Mouse (Mus musculus): ENCODE measurements around the gene Ica1. TPM values are rescaled to one million over a fixed set of nuclear protein-coding genes. Genes with fewer than 3 reads are reported as not detected.

The Ica1 gene
- 18.4 and 20.1 TPM in 2 replicates for polyA plus RNA-seq (2016; fragmentation: Nextera tagmentation; extraction: Ambion mirVana)

- Histone ChIP-seq H3K4me3 (peak within 1 kb of the TSS; percentile 81), H3K9me3 (no peaks in the 10 kb centered on the region), H3K4me2 (replicated peaks) (peak within 1 kb of the TSS; percentile 78), H3K27ac (replicated peaks) (0 out of 2 replicates have a peak within 1 kb of the TSS, but pooled peaks have one; percentile 35), H3K27me3 (peaks cover 8% of the 10 kb centered on the region; the same call in 1 of the 2 replicates), H3K9ac (replicated peaks) (peak within 1 kb of the TSS; percentile 77), H3K4me1 (peaks cover 7% of the 10 kb centered on the region), H3K36me3 (no peaks in the 10 kb centered on the region)
- 1% methylated on average over 14 of the region's 16 CpGs for WGBS
- no peak for ATAC-seq (ENCODE audit: low FRiP score, low read depth)
Observed at GRCm38 (mm10) chr6:8778296-8778649, at the start of gene Ica1. Gene Ica1, minus strand, starts transcription at chr6:8778488.

GRCm38 (mm10) chr6:8819866-8820265, 41.6 kb upstream of the Ica1 start:
- Histone ChIP-seq H3K36me3 (no peaks in the 10 kb centered on the region), H3K27ac (replicated peaks) (no peak overlapping the region), H3K27me3 (no peaks in the 10 kb centered on the region), H3K4me2 (replicated peaks) (no peak overlapping the region), H3K9me3 (no peaks in the 10 kb centered on the region), H3K9ac (replicated peaks) (no peak overlapping the region), H3K4me3 (no peak overlapping the region), H3K4me1 (no peaks in the 10 kb centered on the region)
- ATAC-seq (ENCODE audit: low FRiP score, low read depth) = no peak
- WGBS = 79% methylated on average over 2 of the region's 2 CpGs

GRCm38 (mm10) chr6:8814332-8815002, 36.2 kb upstream of the Ica1 start:
- ATAC-seq (ENCODE audit: low FRiP score, low read depth) = no peak
- H3K27me3 ChIP-seq = no peaks in the 10 kb centered on the region
- no peak overlapping the region for H3K27ac ChIP-seq (replicated peaks)
- H3K4me1 ChIP-seq = no peaks in the 10 kb centered on the region
- no peak overlapping the region for H3K4me2 ChIP-seq (replicated peaks)
- H3K4me3 ChIP-seq = no peak overlapping the region
- no peaks in the 10 kb centered on the region for H3K9me3 ChIP-seq
- 84% methylated on average over 6 of the region's 6 CpGs for WGBS
- H3K9ac ChIP-seq (replicated peaks) = no peak overlapping the region
- no peaks in the 10 kb centered on the region for H3K36me3 ChIP-seq

- H3K27me3 ChIP-seq = no peaks in the 10 kb centered on the region
Observed at GRCm38 (mm10) chr6:8802561-8803150, 24.4 kb upstream of the Ica1 start.

GRCm38 (mm10) chr6:8792385-8792784, 14.1 kb upstream of the Ica1 start:
- no peak overlapping the region for H3K4me2 ChIP-seq (replicated peaks)
- no peaks in the 10 kb centered on the region for H3K27me3 ChIP-seq
- H3K36me3 ChIP-seq = no peaks in the 10 kb centered on the region
- H3K9me3 ChIP-seq = no peaks in the 10 kb centered on the region
- no peaks in the 10 kb centered on the region for H3K4me1 ChIP-seq
- WGBS = 93% methylated on average over 5 of the region's 5 CpGs
- H3K27ac ChIP-seq (replicated peaks) = no peak overlapping the region
- no peak for ATAC-seq (ENCODE audit: low FRiP score, low read depth)
- H3K4me3 ChIP-seq = no peak overlapping the region
- H3K9ac ChIP-seq (replicated peaks) = no peak overlapping the region

More at GRCm38 (mm10) chr6:8802561-8803150, 24.4 kb upstream of the Ica1 start:
- H3K4me1 ChIP-seq = no peaks in the 10 kb centered on the region
- 86% methylated on average over 3 of the region's 3 CpGs for WGBS
- no peak overlapping the region for H3K4me3 ChIP-seq
- no peak overlapping the region for H3K4me2 ChIP-seq (replicated peaks)
- H3K36me3 ChIP-seq = no peaks in the 10 kb centered on the region
- no peaks in the 10 kb centered on the region for H3K9me3 ChIP-seq
- H3K27ac ChIP-seq (replicated peaks) = no peak overlapping the region
- no peak for ATAC-seq (ENCODE audit: low FRiP score, low read depth)
- no peak overlapping the region for H3K9ac ChIP-seq (replicated peaks)

GRCm38 (mm10) chr6:8791781-8792180, 13.5 kb upstream of the Ica1 start:
- 80% methylated on average over 3 of the region's 3 CpGs for WGBS
- Histone ChIP-seq H3K4me2 (replicated peaks) (no peak overlapping the region), H3K4me3 (no peak overlapping the region), H3K9ac (replicated peaks) (no peak overlapping the region), H3K27ac (replicated peaks) (no peak overlapping the region), H3K27me3 (no peaks in the 10 kb centered on the region), H3K9me3 (no peaks in the 10 kb centered on the region), H3K36me3 (no peaks in the 10 kb centered on the region), H3K4me1 (no peaks in the 10 kb centered on the region)
- no peak for ATAC-seq (ENCODE audit: low FRiP score, low read depth)

GRCm38 (mm10) chr6:8780618-8781017, 2.3 kb upstream of the Ica1 start:
- Histone ChIP-seq H3K27me3 (peaks cover 8% of the 10 kb centered on the region; the same call in 1 of the 2 replicates), H3K9ac (replicated peaks) (no peak overlapping the region), H3K4me2 (replicated peaks) (no peak overlapping the region), H3K4me3 (no peak overlapping the region), H3K27ac (replicated peaks) (no peak overlapping the region), H3K9me3 (no peaks in the 10 kb centered on the region), H3K4me1 (peaks cover 7% of the 10 kb centered on the region), H3K36me3 (no peaks in the 10 kb centered on the region)
- no peak for ATAC-seq (ENCODE audit: low FRiP score, low read depth)

- 0 out of 2 replicates have a peak overlapping the region, but pooled peaks have one; percentile 35 for H3K27ac ChIP-seq (replicated peaks)
- ATAC-seq (ENCODE audit: low FRiP score, low read depth) = peak; percentile 95
Observed at GRCm38 (mm10) chr6:8777411-8778295, 635 bp downstream of the Ica1 start.

GRCm38 (mm10) chr6:8771539-8771938, 6.7 kb downstream of the Ica1 start:
- 85% methylated on average over 7 of the region's 7 CpGs for WGBS
- no peak for ATAC-seq (ENCODE audit: low FRiP score, low read depth)
- Histone ChIP-seq H3K9me3 (no peaks in the 10 kb centered on the region), H3K9ac (replicated peaks) (no peak overlapping the region), H3K27ac (replicated peaks) (no peak overlapping the region), H3K27me3 (no peaks in the 10 kb centered on the region), H3K36me3 (no peaks in the 10 kb centered on the region), H3K4me2 (replicated peaks) (no peak overlapping the region), H3K4me1 (no peaks in the 10 kb centered on the region; the same call in 1 of the 2 replicates), H3K4me3 (no peak overlapping the region)

More at GRCm38 (mm10) chr6:8777411-8778295, 635 bp downstream of the Ica1 start:
- H3K4me1 ChIP-seq = peaks cover 7% of the 10 kb centered on the region
- H3K4me3 ChIP-seq = peak overlapping the region; percentile 81
- 1% methylated on average over 49 of the region's 69 CpGs for WGBS
- H3K9ac ChIP-seq (replicated peaks) = peak overlapping the region; percentile 77
- H3K27me3 ChIP-seq = peaks cover 8% of the 10 kb centered on the region; the same call in 1 of the 2 replicates
- no peaks in the 10 kb centered on the region for H3K36me3 ChIP-seq
- H3K9me3 ChIP-seq = no peaks in the 10 kb centered on the region
- H3K4me2 ChIP-seq (replicated peaks) = peak overlapping the region; percentile 78

GRCm38 (mm10) chr6:8770341-8770740, 7.9 kb downstream of the Ica1 start:
- Histone ChIP-seq H3K36me3 (no peaks in the 10 kb centered on the region), H3K4me1 (no peaks in the 10 kb centered on the region; the same call in 1 of the 2 replicates), H3K4me3 (no peak overlapping the region), H3K27ac (replicated peaks) (no peak overlapping the region), H3K9ac (replicated peaks) (no peak overlapping the region), H3K4me2 (replicated peaks) (no peak overlapping the region), H3K27me3 (no peaks in the 10 kb centered on the region), H3K9me3 (no peaks in the 10 kb centered on the region)
- 74% methylated on average over 10 of the region's 10 CpGs for WGBS
- no peak for ATAC-seq (ENCODE audit: low FRiP score, low read depth)

- 80% methylated on average over 6 of the region's 6 CpGs for WGBS
Observed at GRCm38 (mm10) chr6:8769803-8770202, 8.5 kb downstream of the Ica1 start.

GRCm38 (mm10) chr6:8766652-8767051, 11.6 kb downstream of the Ica1 start:
- ATAC-seq (ENCODE audit: low FRiP score, low read depth) = no peak
- no peak overlapping the region for H3K4me3 ChIP-seq

More at GRCm38 (mm10) chr6:8769803-8770202, 8.5 kb downstream of the Ica1 start:
- H3K9ac ChIP-seq (replicated peaks) = no peak overlapping the region
- H3K9me3 ChIP-seq = no peaks in the 10 kb centered on the region
- no peak for ATAC-seq (ENCODE audit: low FRiP score, low read depth)
- no peak overlapping the region for H3K4me3 ChIP-seq
- no peaks in the 10 kb centered on the region for H3K27me3 ChIP-seq
- no peak overlapping the region for H3K4me2 ChIP-seq (replicated peaks)
- no peaks in the 10 kb centered on the region for H3K36me3 ChIP-seq
- no peak overlapping the region for H3K27ac ChIP-seq (replicated peaks)
- H3K4me1 ChIP-seq = no peaks in the 10 kb centered on the region; the same call in 1 of the 2 replicates

More at GRCm38 (mm10) chr6:8766652-8767051, 11.6 kb downstream of the Ica1 start:
- Histone ChIP-seq H3K36me3 (no peaks in the 10 kb centered on the region), H3K4me2 (replicated peaks) (no peak overlapping the region), H3K9ac (replicated peaks) (no peak overlapping the region), H3K9me3 (no peaks in the 10 kb centered on the region), H3K27me3 (no peaks in the 10 kb centered on the region), H3K4me1 (no peaks in the 10 kb centered on the region; the same call in 1 of the 2 replicates), H3K27ac (replicated peaks) (no peak overlapping the region)
- WGBS = 92% methylated on average over 5 of the region's 5 CpGs
